Mouse (Mus musculus): ENCODE results near the gene Dlg3.

The Dlg3 gene

DNA sequence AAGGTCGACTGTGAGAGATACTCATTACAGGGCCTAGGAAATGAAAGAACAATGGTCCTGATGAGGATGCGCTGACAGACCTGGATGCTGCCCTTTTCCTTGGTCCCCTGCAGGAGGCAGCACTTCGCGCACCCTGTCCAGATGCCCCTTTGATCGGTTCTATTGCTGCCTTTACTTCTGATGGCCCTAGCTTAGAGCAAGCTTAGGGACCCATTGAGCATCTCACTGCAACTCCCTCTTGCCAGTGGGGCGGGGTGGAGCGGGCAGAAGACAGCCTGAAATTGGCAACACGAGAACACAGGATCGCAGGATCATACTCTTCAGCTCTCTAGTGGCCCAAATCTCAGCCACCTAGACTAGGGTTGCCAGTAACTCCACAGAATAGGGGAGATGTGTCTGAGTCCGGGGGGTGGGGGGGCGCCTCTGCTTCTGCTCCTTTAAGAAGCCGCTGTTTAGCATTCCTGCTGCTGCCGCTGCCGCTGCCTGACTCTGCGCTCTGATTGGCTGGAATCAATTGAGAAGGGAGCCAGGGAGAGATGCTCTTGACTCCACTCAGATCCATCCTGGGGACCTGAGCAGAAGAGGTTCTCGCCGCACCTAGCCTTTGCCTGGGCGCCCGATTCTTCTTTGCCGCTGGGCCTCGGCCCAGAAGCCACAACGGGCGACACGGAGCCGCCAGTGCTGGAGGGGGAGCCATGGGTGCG is at the start of gene Dlg3:
Dlg3 (plus strand) TSS at position 542 of the 704 bp plus-strand sequence.
- DNase-seq: no peak

DNA sequence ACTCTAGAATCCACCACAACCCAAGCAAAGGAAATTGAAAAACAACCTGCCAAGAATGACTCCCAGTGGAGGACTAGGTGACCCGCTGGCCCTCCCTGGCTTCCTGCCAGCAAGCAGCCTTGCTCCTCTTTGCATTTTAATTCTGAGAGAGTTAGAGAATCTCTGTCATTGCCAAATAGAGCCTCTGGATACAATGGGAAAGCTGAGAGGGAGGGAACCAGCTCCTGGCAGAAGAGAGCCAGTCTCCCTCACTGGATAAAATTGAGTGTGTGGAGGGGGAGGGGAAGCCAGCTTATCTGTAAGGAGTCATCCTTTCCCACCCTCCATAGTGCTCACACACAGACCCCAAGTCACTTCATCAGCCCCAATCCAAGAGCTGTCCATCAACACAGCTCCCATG is 38.6 kb upstream of the Dlg3 start:
- DNase-seq: peak; percentile 54

DNA sequence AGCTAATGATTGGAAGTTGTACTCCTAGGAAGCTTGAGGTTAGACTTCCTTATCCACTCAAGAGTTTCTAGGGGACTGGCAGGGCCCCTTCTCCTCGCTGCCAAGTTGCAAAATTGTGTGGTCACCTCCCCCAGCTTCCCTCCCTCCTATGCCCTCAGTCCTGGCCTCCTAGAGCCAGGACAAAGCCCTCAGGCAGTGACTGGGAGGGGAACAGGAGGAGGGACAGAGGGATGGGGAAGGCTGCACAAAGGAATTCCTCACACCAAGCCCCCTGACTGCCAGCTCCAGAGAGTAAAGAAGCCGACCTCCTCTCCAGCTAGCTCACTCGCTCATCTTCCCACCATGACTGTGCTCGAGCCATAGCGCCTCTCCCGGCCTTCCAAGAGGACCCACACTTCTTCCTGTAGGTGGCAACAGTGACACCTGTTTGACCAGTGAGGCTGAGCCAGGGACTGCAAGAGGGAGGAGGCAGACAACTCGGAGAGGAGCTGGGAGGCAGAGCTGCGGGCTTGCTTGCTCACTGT is 37.8 kb upstream of the Dlg3 start, which contains the start of gene Gdpd2:
Gdpd2 (plus strand) TSS at position 209 of the 524 bp plus-strand sequence.
- peak; percentile 38 for DNase-seq

DNA sequence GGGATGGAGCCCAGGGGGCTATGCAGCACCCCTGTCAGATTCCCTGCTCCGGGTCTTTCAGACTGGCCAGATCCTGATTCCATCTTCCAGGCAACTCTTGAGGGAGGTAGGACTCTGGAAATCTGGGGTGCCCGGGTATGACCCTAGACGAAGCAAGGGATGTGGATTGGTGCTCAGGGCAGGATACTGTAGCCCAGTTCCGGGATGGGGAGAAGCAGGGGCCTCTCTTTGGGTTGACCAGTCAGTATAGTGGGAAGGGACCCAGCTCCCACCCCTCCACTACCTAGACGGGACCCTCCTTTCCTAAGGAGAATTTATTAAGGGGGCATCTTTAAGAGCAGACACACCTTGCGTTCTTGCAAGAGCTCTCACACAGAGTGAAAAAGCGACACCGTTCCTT is 37.3 kb upstream of the Dlg3 start:
- DNase-seq: no peak

DNA sequence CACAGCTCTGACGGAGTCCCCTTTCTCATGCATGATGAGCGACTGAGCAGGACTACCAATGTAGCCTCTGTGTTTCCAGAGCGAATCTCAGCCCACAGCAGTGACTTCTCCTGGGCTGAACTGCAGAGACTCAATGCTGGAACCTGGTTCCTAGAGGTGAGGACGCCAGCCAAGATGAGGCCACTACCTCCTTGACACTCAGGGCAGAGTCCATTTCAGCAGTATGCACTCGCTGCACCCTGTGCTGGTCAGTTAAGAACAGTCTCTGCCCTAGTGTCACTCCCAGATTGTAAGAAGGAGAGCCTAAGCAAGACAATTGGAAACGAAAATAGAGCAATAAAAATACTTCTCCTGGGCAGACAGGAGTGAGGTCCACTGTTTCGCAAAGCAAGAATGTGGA is 33.2 kb upstream of the Dlg3 start:
- DNase-seq: peak; percentile 29

DNA sequence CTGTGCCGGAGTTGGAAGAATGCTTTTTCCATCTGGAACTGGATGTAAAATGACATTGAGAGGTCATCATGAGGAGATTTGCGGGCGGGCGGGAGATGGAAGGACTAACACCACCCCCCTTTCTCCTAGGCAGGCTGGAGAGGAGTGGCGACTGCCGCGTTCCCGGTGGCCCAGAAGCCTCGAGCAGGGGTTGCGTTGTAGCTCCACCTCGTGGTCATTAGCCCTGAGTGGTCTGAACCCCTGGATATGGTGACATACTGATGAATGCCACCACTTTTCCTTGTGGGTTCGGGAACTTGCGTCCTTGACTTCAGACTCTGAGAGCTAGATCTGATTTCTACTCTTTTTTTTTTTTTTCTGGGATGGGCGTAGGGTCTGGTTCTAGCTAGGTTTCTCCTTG is 28.6 kb upstream of the Dlg3 start:
- peak; percentile 66 for DNase-seq

DNA sequence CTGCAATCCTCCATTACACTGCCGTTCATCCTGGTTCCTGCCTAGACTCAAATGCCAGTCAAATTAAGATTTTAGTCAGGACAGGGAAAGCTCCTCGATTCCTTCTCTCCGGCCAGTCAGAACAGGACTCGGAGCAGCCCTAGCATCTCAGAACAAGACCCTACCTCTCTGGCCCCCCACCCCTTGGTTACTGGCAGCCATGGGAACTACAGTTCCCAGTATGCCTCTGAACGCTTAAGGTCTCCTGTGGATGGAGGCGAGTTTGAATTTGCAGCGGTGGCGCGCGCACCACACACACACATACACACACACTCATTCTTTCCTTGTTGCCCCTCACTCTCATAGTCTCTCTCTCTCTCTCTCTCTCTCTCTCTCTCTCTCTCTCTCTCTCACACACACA is 28.1 kb upstream of the Dlg3 start:
- no peak for DNase-seq

DNA sequence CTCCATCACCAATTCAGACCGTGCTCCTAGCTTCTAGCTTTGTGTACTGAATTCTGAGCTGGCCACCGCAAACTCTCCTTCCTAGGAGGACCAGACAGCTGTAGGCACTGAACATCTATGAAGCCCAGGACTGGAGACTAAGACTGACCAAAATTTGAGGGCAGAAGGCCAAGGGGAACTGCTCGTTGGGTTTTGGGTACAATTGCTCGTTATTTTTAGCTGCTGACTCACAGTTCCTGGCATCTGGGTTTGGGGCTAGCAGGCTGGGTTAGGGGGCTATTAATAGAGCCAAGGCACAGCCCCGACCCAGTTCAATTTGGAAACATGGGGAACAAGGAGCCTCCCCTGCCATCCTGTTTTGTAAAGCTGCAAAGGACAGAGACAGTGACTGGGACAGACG is 26.7 kb upstream of the Dlg3 start:
- no peak for DNase-seq

DNA sequence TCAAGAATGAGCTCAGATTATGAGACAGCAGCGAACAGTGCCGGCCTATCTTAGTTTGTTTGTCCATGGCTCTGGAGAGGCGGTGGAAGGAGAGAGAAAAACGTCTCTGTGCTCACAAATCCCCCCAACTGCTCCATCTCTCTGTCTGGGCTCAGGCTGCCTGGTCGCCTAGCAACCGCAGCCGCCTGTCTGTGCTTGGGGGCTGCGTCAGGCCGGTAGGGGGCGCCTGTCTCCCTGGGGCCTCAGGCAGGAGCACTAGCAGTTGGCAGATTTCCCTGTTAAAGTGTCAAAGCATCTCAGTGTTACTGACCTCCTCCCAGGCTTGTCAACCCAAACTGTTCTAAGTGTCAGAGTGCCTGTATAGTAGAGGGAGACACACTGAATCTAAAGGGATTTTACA is 25.6 kb upstream of the Dlg3 start:
- DNase-seq: peak; percentile 30

DNA sequence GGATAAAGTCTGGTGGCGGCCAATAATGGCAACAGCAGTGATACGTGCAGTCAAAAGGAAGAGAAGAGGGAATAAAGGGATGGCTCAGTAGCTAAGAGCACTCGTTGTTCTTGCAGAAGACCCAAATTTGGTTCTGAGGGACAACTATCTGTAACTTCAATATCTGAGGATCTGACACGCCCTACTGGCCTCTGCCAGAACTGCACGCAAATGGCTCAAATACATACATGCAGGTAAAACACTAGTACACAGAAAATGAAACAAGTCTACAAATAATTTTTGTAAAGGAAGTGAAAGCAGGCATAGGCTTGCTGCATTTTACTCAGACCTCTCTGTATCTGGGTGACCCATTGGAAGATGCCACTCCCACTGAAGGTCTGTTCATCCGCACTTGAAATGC is 1.7 kb upstream of the Dlg3 start:
- no peak for DNase-seq

DNA sequence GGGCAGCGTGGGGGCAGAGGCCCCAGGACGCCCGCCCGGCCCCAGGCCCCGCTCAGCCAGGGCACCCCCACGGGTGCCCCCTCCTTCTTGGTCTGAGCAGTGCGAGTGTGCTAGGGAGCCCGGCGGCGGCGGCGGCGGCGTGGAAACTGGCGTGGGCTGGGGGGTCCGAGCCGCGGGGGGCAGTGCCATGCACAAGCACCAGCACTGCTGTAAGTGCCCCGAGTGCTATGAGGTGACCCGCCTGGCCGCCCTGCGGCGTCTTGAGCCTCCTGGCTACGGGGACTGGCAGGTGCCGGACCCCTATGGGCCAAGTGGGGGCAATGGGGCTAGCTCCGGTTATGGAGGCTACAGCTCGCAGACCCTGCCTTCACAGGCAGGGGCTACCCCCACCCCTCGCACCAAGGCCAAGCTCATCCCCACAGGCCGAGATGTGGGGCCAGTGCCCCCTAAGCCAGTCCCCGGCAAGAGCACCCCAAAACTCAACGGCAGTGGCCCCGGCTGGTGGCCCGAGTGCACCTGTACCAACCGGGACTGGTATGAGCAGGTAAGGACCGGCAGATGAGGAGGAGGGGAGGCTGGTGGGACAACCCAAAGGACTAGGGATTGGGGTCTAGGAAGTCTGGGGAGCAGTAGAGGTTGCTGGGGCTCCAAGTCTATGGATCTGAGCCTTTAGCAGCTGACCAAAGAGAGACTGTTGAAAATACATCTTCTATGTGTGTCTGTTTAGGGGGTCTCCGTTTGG is 534 bp downstream of the Dlg3 start:
- no peak for DNase-seq

DNA sequence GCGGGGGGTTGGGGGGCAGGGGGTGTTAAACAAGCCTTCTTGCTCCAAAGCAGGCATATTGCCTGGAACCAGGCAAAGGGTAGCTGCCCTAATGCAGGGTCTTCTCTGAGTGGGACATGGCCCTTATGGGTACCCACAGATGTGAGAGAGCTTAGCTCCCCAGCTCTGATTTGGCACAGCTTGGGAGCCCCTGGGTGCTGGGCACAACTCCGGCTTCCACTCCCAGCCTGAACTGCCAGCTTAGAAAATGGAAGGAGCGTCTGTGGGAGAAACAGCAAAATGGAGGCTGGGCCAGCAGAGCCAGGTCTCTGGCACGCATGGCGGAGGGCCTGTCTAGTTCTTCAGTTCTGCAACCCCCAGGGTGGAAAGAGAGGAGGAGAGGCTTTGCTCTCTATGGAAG is 1.8 kb downstream of the Dlg3 start:
- no peak for DNase-seq

DNA sequence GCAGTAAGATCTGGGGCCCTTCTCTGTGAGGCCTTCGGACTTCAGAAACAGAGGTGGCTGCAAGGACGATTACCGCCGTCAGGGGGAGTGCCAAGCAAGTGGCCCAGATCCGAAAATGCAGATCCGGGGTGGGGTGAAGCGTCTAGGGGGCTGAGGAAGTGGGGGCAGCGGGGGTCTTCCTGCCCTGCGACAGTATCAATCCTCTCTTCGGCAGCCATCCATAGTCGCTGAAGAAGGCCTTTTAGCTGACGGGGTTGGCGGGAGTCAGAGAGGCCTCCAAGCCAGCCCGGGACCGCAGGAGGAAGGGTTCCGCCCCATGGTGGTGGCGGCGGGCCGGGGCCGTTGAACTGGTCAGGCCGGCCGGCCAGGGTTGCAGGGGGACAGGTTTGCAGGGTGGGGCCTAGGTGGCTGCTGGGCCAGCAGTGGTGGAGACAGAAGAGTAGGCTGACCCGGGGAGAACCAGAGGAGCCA is 6.9 kb downstream of the Dlg3 start:
- DNase-seq: peak; percentile 81

DNA sequence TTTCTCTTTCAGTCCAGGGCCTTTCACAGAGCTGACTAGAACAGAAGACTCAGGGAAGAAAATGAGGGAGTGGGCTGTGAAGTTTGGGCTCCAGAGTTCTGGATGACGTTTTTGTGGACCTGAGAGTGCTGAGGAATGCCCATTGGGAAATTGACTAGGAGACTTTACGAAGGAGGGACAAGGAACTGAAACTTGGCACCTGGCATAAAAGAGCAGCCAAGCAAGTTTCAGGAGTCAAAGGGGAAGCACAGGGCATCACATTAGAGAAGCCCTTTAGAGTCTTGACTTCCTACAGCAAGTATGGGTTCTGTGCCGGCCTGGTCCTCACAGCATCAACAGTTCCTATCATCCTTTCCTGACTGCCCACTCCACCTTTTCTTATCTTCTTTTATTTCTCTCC is 7.9 kb downstream of the Dlg3 start:
- DNase-seq: no peak

DNA sequence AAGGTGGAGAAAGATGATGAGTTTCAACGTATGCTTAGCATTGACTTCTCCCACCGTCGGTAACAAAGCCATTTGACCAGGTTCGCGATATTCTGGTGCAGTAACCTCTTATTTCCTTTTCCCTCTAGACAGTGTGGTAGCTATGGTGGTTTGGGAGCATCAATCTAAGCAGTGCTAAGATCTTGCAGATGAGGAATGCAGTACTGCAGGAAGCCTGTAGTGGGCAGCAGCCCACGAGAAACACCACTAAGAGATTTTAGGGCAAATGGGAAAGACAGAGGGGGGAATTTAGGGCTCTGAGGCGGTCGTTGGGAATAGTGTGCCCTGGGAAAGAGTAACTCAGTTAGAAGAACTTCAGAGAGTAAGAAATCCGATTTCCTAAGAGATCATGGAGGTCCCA is 9.0 kb downstream of the Dlg3 start:
- peak; percentile 65 for DNase-seq

DNA sequence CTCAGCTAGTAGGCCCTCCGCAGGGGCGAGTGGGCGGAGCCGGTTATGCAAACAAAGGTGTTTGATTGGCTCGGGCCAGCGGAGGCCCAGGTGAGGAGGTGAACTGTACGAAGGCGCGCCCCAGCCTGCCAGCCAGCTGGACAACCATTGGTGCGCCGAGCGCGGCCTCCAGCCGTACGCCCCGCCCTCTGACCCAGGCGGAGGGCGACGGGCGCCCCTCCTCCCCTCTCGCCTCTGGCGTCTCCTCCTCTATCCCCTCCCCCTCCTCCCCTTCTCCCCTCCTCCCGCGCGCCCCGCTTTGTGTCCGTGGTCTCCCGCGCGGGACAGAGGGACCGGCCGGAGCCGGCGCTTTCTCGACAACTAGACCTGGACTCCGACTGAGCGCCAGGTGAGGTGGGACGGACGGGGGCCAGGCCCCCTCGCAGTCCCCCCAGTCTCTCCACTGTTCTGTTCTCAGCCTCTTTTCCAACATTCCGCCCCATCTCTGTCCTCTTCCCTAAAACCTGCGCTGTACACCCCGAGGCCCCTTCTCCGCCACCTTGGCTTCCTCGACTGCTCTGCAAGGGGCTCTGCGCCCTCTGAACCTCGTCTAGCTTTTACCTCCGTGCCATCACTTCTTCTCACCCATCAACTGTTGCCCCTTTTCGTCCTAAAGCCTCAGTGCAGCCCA is 9.6 kb downstream of the Dlg3 start:
- DNase-seq: peak; percentile 82

DNA sequence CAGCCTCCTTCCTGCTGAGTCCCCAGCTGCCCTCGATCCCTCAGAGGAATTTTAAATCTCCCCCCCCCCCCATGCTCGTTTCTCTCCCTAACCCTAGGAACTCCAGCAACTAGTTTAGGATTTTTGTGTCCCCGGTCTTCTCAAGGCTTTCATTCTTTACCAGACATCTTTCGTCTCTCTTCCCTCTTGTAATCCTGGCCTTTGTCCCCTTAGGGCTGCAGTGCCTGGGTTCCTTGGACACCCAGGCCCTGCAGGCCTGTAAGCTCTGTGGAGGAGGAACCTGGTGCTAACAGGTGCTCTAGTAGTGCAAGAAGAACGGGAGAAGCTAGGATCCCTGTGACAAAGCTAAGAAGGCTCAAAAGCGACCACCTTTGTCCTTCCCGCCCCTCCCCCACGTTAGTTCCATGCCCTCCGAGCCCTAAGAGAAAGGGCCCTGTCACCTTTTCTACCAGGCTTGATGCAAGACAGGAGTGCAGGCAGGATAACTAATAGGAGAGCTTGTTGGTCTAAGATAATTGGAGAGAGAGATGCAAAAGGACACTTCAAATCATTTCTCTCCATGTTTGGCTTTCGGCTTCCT is 10.2 kb downstream of the Dlg3 start:
- no peak for DNase-seq

DNA sequence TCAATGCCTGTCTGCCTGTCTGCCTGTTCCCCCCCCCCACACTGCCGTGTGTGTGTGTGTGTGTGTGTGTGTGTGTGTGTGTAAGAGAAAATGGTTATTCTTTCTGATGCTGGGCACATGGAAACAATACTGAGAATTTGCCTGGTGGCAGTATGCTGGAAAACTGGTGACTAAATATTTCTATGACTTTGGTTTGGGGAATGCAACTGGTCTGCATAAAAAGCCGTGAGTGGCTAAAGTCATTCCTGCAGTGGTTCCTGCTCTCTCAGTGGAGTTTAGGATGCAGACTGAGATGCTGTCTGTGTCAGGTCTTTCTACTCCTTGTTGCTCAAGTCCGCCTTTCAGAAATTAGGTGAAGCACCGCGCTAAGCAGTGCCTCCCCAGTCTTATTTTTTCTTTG is 10.9 kb downstream of the Dlg3 start:
- DNase-seq: no peak

DNA sequence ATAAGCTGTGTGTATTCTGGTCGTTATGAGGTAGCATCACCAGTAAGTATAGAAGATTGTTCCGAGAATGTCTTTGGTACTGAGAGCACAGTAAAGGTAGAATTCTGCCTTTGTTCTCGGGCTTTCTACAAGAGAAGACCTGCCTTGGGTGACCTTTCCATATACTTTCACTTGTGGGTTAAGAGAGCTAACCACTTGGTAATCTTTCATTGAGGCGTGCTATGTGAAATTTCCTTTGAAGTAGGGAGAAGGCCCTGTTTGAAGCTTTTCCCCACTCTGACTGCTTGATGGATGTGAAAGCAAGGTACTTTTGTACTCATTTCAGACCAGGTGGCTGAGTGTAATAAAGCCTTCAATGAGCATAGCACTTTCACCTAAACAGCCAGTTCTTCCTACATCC is 21.8 kb downstream of the Dlg3 start:
- no peak for DNase-seq

DNA sequence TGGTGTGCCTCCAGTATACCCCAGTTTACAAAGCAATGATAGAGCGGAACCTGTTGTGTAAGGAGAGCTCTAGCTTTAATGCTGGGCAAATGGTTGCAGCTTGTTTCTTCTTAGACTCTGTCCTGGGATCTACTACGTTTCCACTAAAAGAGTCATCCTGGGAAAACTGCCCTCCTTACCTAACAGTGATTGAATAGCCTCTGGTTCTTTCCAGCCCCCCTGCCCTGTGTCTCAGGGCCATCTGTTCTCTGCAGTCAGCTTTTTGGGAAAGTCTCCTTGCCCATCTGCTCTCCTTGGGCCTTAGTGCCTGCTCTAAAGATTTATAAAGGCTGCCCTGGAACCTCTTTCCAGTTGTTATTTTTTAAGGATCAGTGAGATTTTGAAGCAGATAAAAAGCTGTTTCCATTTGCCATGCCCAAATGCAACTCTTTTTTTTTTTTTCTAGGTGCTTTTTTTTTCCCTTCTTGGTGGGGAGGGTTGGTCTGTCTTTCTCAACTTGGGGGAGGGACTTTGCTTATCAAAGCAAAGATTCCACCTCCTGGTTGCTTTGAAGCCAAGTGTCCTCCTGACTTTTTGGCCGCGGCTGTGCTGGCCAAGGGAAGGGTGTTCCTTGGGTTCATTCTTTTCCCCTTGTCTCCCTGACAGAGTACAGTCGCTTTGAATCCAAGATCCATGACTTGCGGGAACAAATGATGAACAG is 28.7 kb downstream of the Dlg3 start:
- DNase-seq: no peak

DNA sequence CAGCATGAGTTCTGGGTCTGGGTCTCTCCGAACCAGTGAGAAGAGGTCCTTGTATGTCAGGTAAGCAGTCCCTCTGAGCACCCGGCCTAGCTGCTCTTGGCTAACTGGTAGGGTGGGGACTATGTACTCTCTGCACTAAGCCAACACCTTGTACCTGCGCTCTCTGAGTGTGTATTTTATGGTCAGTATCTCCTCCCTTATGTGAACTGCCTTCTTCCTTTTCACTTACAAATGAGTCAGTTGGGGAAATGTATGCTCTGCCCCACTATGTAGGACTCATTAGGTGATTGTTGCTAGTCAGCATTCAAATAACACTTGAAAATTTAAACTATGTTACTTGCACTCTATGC is 29.2 kb downstream of the Dlg3 start:
- no peak for DNase-seq

DNA sequence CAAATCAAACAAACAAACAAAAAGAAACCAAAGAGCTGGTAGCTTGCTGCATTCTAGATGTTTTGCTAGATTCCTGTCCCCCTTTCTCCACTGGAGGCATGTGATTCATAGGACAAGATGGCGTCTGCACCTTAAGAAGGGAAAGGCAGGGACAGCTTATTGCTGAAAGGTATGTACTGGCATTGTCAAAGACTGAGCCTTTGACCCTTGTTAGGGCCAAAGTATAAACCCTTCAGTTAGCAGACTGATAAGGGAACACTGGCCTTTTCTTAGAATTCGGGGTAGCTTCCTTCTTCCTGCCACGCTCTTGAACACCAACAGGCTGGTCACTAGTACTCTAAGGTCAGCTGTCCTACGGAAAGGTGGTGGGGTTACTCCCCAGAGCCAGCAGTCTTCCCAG is 29.8 kb downstream of the Dlg3 start:
- no peak for DNase-seq

All from kidney, adult 18-20 months (tissue).